Mouse (Mus musculus): ENCODE results near the gene Anapc15.

DNA sequence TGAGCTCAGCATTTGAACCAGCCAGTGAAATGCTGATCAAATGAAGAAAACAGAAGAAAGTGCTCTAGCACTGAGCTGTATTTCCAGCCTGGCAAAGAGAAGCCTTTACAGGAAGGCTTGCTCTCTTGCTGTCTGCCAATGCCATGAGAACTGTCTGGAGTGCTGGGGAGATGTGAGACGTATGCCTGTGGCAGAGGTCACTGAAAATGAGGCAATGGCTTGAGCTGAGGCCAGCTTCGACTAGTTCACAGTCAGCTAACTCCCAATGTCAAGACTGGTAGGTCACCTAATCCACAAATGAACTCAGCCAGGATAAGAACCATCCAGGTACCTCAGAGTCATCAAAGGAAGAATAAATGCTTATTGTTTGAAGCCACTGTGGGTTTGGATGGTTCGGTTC is 64.6 kb downstream of the Anapc15 start:
- TF ChIP-seq POLR2A (IDR thresholded peaks at IDR 0.05; ENCODE audit: low read depth, low read length) (no peak), CTCF (conservative IDR thresholded peaks at IDR 0.05; ENCODE audit: insufficient read depth, insufficient read length, low read depth, low read length) (no peak)

Data from kidney, adult 2 months (tissue).